Mouse (Mus musculus): ENCODE data around the gene Lpin2. TPM values are rescaled to one million over a fixed set of nuclear protein-coding genes. Genes with fewer than 3 reads are reported as not detected.

The Lpin2 gene
- polyA plus RNA-seq, 1 experiment from 2014 or later, result 22.5 TPM

DNA sequence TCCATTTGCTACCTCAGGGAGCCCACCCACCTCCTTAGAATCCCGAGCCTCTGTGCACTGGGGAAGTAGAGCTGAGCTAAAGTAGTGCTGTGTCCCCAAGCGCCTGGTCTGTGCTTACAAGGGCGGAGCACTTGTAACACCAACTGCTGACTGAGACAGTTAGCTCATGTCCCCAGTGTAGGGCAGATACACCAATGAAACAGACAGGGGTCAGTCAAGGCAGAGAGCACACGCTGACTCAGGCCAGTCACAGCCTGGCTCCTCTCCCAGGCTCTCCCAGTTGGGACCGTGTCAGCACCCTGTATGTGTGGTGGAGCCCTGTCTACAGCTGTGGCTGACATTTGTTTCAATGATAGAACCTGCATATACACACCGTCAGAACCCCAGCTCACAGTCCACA is 103.6 kb downstream of the Lpin2 start:
- Histone ChIP-seq H3K9me3 (no peaks in the 10 kb centered on the region), H3K36me3 (no peaks in the 10 kb centered on the region), H3K27me3 (replicated peaks) (no peaks in the 10 kb centered on the region), H3K9ac (no peak overlapping the region), H3K27ac (no peak overlapping the region), H3K4me1 (replicated peaks) (peaks cover 6% of the 10 kb centered on the region; the same call in 1 of the 2 replicates), H3K4me2 (replicated peaks) (no peak overlapping the region), H3K4me3 (replicated peaks) (no peak overlapping the region)
- 75% methylated on average over 6 of the region's 6 CpGs for WGBS
- ATAC-seq, result no peak; the same call in 1 of the 2 replicates

DNA sequence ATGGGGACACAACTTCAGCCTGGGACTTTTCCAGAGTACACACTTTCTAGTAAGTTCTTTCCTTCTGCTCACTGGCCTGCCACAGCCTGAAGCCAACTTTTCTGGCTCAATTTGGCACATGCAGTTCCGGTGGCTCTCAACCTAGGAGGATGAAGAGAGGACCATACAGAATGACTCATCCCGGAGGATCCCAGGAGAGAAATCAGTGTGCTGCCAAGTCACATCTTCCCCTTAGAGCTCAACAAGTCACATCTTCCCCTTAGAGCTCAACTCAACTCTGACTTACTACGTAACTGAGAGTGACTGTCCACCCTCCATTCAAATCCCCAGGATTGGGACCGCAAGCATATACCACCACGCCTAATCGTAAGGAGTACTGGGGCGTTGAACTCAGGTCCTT is 105.2 kb downstream of the Lpin2 start:
- no peaks in the 10 kb centered on the region for H3K36me3 ChIP-seq
- H3K4me2 ChIP-seq (replicated peaks), result no peak overlapping the region
- no peaks in the 10 kb centered on the region for H3K27me3 ChIP-seq (replicated peaks)
- WGBS, result 94% methylated on average over 7 of the region's 7 CpGs
- no peak overlapping the region for H3K9ac ChIP-seq
- no peaks in the 10 kb centered on the region for H3K9me3 ChIP-seq
- peaks cover 6% of the 10 kb centered on the region; the same call in 1 of the 2 replicates for H3K4me1 ChIP-seq (replicated peaks)
- H3K4me3 ChIP-seq (replicated peaks), result no peak overlapping the region
- H3K27ac ChIP-seq, result no peak overlapping the region
- no peak for ATAC-seq

DNA sequence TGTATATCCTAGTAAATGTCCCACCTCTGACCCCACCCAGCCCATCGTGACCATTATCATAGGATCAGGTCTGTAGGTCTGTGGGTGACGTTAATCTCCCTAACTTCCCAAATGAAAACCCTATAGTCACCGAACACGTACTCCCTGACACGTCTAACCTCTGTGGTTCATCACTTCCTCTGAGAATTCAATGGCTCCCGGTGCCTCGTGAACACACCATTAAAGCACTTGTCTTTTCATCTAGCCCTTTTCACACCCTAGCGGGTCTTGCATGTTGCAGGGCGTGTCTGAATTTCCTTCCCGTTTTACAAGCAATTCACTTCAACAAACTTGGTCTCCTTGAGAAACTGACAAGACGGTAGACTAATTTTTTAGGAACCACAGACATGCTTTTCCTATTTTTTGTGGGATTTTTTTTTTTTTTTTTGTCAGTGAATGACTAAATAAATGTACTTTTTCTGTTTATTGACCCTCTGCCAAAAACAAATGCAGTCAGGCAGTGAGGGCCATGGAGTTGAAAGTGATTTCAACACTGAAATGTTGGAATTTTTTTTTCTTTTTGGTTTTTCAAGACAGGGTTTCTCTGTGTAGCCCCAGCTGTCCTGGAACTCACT is 105.9 kb downstream of the Lpin2 start:
- Histone ChIP-seq H3K27ac (no peak overlapping the region), H3K36me3 (no peaks in the 10 kb centered on the region), H3K4me2 (replicated peaks) (no peak overlapping the region), H3K4me3 (replicated peaks) (no peak overlapping the region), H3K9me3 (no peaks in the 10 kb centered on the region), H3K27me3 (replicated peaks) (no peaks in the 10 kb centered on the region), H3K9ac (no peak overlapping the region), H3K4me1 (replicated peaks) (peaks cover 6% of the 10 kb centered on the region; the same call in 1 of the 2 replicates)
- 83% methylated on average over 11 of the region's 11 CpGs for WGBS
- ATAC-seq, result no peak

DNA sequence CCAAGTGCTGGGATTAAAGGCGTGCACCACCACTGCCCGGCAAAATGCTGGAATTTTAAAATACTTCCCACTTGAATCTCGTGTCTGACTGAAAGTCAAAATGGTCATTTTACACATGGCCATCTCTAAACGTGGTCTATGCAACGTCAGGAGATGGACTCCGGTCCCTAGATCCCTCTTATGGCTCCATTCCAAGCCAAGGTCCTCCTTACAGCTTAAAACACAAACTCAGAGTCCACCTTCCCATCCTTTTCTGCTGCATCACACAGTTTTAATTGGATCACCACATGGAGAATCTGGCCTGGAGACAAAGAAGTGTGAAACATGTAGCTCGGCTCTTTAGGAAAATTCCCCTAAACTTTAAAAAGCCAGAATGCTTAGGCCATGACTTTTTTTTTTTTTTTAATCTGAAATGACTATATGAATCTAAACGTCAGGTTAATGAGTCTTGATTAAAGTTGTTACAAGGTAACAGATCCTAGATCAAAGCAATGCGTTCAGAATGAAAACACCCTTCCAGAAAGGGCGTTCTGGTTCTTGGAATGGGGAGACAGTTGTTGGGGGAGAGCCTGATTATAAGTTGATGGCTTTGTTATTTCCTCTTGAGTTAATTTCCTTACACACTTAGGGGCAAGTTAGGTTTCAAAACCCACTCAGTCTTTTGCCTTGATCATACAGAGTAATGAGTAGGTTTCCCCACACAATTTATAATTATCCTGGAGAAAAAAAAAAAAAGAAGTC is 106.6 kb downstream of the Lpin2 start:
- no peaks in the 10 kb centered on the region for H3K9me3 ChIP-seq
- no peak overlapping the region for H3K27ac ChIP-seq
- no peak overlapping the region for H3K4me2 ChIP-seq (replicated peaks)
- no peak overlapping the region for H3K4me3 ChIP-seq (replicated peaks)
- H3K4me1 ChIP-seq (replicated peaks), result peaks cover 6% of the 10 kb centered on the region; the same call in 1 of the 2 replicates
- H3K36me3 ChIP-seq, result no peaks in the 10 kb centered on the region
- H3K9ac ChIP-seq, result no peak overlapping the region
- ATAC-seq, result no peak
- WGBS, result 87% methylated on average over 10 of the region's 10 CpGs
- no peaks in the 10 kb centered on the region for H3K27me3 ChIP-seq (replicated peaks)

DNA sequence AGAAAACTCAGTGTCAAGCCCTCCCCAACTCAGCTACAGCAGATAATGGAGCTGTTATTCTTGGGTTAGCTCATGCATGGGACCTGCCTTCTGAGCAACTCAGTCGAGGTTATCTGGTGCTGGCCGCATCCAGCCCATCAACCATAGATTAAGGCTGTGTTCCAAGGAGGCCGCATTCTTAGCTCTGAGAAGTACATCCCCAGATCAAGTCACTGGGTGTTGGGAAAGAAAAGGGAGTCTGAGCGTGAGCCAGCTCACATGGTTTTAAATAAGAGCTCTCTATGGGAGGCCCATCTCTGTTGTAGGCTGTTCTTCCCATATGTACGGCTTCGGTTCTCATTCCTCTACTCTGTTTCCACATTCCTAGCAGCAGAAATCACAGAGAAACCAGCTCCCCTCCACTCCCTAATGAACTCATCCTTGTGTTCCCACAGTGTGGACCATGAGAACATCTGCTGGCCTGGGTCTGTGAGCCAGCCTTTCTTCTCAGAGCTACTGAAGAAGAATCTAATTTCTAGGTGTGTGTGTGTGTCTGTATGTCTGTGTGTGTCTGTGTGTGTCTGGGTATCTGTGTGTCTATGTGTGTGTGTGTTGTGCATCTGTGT is 107.3 kb downstream of the Lpin2 start:
- H3K9ac ChIP-seq, result no peak overlapping the region
- no peaks in the 10 kb centered on the region for H3K27me3 ChIP-seq (replicated peaks)
- no peak overlapping the region for H3K4me2 ChIP-seq (replicated peaks)
- peak; percentile 31 for ATAC-seq
- H3K9me3 ChIP-seq, result no peaks in the 10 kb centered on the region
- no peaks in the 10 kb centered on the region for H3K36me3 ChIP-seq
- H3K4me1 ChIP-seq (replicated peaks), result peaks cover 5% of the 10 kb centered on the region; the same call in 1 of the 2 replicates
- H3K27ac ChIP-seq, result no peak overlapping the region
- no peak overlapping the region for H3K4me3 ChIP-seq (replicated peaks)
- 77% methylated on average over 6 of the region's 6 CpGs for WGBS

DNA sequence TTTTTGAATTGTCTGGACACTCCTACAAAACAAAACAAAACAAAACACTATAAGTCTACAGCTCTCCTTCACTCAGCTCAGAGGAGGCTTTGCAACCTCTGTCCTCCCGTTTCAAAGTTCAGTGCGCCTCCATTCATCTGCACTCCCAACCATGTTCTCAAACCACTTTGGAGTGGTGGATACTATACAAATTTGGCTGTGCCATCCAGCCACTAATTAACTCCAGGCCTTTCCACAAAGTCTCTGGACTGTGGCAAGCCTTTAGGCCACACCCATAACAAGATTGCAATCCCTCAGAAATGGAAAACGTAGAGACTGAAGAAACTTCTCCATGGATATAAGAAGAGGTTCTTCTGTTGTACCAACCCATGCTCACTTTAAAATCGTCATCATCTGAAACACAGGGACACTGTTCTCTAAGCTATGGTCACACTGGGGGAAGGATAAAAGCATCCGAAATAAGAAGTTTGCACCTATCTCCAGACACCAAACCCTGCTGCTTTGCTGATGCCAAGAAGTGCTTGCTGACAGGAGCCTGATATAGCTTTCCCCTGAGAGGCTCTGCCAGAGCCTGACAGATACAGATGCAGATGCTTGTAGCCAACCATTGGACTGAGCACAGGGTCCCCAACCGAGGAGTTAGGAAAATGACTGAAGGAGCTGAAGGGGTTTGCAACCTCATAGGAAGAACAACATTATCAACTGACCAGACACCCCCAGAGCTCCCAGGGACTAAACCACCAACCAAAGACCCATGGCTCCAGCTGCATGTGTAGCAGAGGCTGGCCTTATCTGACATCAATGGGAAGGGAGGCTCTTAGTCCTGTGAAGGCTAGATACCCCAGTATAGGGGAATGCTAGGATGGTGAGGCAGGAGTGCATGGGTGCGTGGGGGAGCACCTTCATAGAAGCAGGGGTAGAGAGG is 108.4 kb downstream of the Lpin2 start:
- Histone ChIP-seq H3K9ac (no peak overlapping the region), H3K27me3 (replicated peaks) (no peaks in the 10 kb centered on the region), H3K36me3 (no peaks in the 10 kb centered on the region), H3K4me2 (replicated peaks) (no peak overlapping the region), H3K27ac (no peak overlapping the region), H3K9me3 (no peaks in the 10 kb centered on the region), H3K4me1 (replicated peaks) (no peaks in the 10 kb centered on the region), H3K4me3 (replicated peaks) (no peak overlapping the region)
- ATAC-seq, result no peak; the same call in 1 of the 2 replicates
- 83% methylated on average over 7 of the region's 7 CpGs for WGBS

DNA sequence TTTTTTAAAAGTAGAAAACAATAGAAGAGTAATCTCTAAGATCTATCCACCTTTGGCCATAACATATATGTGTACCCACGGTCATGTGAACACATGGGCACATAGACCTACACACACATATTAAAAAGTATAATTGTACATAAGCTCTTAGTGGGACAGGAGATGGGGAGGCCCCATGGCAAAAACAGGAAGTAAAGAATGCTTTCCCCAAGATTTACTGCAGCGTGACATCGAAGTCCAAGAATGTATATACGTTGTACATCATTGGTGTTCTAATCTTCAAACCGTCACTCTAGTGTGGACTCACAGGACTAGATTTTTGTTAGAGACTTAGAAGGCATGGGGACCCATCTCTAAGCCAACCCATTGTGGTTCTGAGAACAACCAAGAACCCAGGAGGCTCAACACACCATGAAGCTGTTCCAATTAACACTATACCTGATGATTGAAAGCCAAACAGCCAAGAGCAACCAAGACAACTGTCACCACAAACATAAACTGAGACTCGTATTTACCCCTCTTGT is 109.6 kb downstream of the Lpin2 start:
- ATAC-seq, result no peak
- H3K4me2 ChIP-seq (replicated peaks), result no peak overlapping the region
- no peak overlapping the region for H3K9ac ChIP-seq
- no peaks in the 10 kb centered on the region for H3K36me3 ChIP-seq
- no peaks in the 10 kb centered on the region for H3K9me3 ChIP-seq
- H3K4me1 ChIP-seq (replicated peaks), result no peaks in the 10 kb centered on the region
- H3K4me3 ChIP-seq (replicated peaks), result no peak overlapping the region
- 91% methylated on average over 6 of the region's 6 CpGs for WGBS
- no peak overlapping the region for H3K27ac ChIP-seq
- H3K27me3 ChIP-seq (replicated peaks), result no peaks in the 10 kb centered on the region

DNA sequence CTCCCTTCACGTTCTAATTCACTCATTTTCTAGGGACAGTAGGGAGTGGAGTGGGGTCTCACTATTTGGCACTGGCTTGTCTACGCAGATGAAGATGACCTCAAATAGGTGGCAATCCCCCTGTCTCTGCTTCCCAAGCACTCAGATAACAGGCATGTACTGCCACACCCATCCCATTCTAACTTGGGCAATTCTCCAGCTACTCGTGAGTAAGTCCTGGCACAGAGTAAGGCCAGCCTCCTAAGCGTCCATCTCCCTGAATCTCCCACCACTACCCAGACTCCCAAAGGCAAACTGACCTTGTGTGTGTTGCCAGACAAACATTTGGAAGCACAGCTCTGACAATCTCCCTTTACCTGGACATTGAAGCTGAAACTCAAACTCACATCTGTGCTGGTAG is 110.5 kb downstream of the Lpin2 start:
- WGBS, result 67% methylated on average over 4 of the region's 4 CpGs
- H3K4me2 ChIP-seq (replicated peaks), result no peak overlapping the region
- no peaks in the 10 kb centered on the region for H3K9me3 ChIP-seq
- H3K4me1 ChIP-seq (replicated peaks), result no peaks in the 10 kb centered on the region
- H3K27ac ChIP-seq, result no peak overlapping the region
- no peaks in the 10 kb centered on the region for H3K27me3 ChIP-seq (replicated peaks)
- no peaks in the 10 kb centered on the region for H3K36me3 ChIP-seq
- H3K9ac ChIP-seq, result no peak overlapping the region
- ATAC-seq, result no peak
- H3K4me3 ChIP-seq (replicated peaks), result no peak overlapping the region

DNA sequence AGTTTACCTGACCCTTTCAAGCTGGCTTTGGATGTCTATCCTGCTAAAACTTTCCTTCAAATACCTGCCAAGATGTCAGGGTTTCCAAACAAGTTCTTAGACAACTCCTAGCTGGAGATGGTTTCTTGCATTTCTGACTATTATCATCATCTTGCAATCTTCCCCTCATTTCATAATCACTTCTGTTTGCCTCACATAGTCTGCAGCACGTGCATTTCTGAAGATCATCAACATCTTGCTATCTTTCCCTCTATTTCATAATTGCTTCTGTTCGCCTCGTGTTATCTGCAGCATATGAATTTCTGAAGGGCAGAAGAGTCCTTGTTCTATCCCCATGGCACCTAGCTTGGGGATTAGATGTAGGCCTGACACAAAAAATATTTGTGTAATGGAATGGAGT is 112.2 kb downstream of the Lpin2 start:
- H3K9ac ChIP-seq, result no peak overlapping the region
- no peak overlapping the region for H3K4me3 ChIP-seq (replicated peaks)
- no peaks in the 10 kb centered on the region for H3K4me1 ChIP-seq (replicated peaks)
- no peaks in the 10 kb centered on the region for H3K27me3 ChIP-seq (replicated peaks)
- no peak overlapping the region for H3K4me2 ChIP-seq (replicated peaks)
- WGBS, result 74% methylated on average over 3 of the region's 3 CpGs
- ATAC-seq, result no peak
- no peak overlapping the region for H3K27ac ChIP-seq
- H3K9me3 ChIP-seq, result no peaks in the 10 kb centered on the region
- H3K36me3 ChIP-seq, result no peaks in the 10 kb centered on the region
